Mouse (Mus musculus): ENCODE results near the gene Tesc. TPM values are rescaled to one million over a fixed set of nuclear protein-coding genes. Genes with fewer than 3 reads are reported as not detected.

The Tesc gene
- polyA plus RNA-seq, 1 experiment from 2014 or later = 0.52 TPM

DNA sequence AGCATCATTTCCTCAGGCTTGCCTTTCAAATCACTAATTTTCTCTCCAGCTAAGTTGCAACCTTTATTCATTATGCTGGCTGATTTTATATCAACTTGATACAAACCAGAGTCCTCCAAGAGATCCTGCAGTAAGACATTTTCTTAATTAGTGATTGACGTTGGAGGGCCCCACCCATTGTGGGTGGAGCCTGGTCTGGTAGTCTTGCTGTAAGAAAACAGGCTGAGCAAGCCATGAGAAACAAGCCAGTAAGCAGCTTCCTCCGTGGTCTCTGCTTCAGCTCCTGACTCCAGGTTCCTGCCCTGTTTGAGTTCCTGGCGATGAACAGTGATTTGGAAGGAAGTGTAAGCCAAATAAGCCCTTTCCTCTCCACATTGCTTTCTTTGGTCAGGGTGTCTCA lies 8.2 kb downstream of the Tesc start:
- DNase-seq (ENCODE audit: extremely low spot score, low spot score) = no peak
- H3K27me3 ChIP-seq (ENCODE audit: poor library complexity, severe bottlenecking) = peaks cover 32% of the 10 kb centered on the region
- H3K36me3 ChIP-seq (replicated peaks) = no peaks in the 10 kb centered on the region
- H3K9me3 ChIP-seq = no peaks in the 10 kb centered on the region; the same call in 1 of the 2 replicates
- WGBS = 70% methylated on average over 3 of the region's 3 CpGs
- H3K4me1 ChIP-seq = peaks cover 34% of the 10 kb centered on the region
- no peak overlapping the region for H3K27ac ChIP-seq
- no peak overlapping the region for H3K4me3 ChIP-seq

DNA sequence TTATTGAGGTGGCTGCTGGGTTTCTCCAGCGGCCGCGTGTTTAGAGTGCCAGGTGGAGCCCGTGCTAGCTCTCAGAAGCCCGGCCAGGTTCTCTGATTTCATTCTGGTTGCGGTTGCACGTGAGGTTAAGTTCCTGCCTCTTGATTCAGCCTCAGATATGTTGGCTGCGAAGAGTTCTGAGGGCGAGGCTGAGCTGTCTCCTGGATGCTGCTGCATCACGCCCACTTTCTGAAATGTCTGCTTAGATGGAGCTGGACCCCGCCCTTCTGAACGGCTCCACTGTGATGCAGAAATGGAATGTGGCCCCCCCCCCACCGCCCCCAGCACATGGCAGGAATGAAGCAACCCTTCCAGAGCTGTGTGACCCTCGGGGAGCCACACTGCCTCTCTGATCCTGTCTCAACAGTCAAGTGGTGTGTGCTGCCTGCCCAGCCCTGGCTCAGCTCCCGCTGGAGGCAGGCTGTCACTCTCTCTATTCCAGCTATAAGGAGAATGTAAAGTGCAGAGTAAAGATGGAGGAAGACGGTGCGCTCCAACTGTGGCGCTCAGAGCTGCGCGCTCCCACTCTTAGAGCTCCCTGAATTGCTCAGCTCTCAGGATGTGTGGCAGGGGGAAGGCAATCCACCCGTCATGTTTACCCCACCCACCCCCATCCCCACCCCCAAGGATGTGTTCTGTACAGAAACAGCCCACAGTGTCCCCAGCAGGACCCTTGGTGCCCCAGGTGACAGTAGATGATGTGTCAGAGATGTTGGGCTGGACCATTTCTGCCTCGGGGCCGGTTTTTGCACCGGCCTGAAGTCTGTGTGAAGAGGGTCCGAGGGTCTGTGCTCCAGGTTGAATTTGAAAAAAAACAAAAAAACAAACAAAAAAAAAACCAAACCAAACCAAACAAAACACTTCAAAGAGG lies 9.6 kb downstream of the Tesc start:
- WGBS = 42% methylated on average over 25 of the region's 25 CpGs

DNA sequence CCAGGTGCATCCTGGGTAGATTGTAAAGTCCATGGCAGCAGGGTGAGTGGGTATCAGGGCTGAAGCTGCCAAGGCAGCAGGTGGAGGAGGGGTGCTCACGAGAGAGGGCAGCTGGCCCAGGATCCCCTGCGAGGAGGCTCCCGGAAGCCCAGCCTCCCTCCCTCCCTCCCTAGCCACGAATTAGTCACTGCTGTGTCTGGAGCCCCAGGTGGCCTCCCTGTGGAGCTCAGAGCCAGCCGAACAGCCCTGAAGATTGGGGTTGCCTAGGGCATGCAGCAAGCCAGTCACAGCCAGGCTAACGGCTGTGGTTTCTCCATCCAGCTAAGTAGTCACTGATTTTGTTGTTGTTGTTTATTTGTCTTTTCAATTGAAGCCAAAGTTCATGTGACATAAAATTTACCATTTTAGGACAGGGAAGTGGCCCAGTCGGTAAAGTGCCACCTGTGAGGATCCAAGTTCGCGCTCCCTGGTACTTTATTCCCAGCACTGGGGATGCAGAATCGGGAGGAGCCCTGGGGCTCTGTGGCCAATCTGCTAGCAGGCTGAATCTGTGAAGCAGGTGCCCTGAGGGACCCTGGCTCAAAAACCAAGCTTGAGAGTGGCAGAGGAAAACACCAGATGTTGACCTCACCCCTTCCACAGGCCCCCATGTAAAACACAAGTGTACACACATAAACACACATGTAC lies 10.4 kb downstream of the Tesc start:
- Histone ChIP-seq H3K9me3 (no peaks in the 10 kb centered on the region; the same call in 1 of the 2 replicates), H3K4me1 (peaks cover 24% of the 10 kb centered on the region), H3K4me3 (peak overlapping the region; percentile 31; the same call in 1 of the 2 replicates), H3K36me3 (replicated peaks) (no peaks in the 10 kb centered on the region), H3K27ac (peak overlapping the region; percentile 67), H3K27me3 (ENCODE audit: poor library complexity, severe bottlenecking) (peaks cover 20% of the 10 kb centered on the region)
- 9% methylated on average over 10 of the region's 10 CpGs for whole genome bisulfite sequencing
- no peak for DNase-seq (ENCODE audit: extremely low spot score, low spot score)

More for the DNA sequence above, 9.6 kb downstream of the Tesc start:
- peaks cover 24% of the 10 kb centered on the region for H3K4me1 ChIP-seq
- no peak for DNase-seq (ENCODE audit: extremely low spot score, low spot score)
- H3K36me3 ChIP-seq (replicated peaks) = no peaks in the 10 kb centered on the region
- peak overlapping the region; percentile 31 for H3K4me3 ChIP-seq
- peaks cover 20% of the 10 kb centered on the region for H3K27me3 ChIP-seq (ENCODE audit: poor library complexity, severe bottlenecking)
- H3K9me3 ChIP-seq = no peaks in the 10 kb centered on the region; the same call in 1 of the 2 replicates
- peak overlapping the region; percentile 67 for H3K27ac ChIP-seq

DNA sequence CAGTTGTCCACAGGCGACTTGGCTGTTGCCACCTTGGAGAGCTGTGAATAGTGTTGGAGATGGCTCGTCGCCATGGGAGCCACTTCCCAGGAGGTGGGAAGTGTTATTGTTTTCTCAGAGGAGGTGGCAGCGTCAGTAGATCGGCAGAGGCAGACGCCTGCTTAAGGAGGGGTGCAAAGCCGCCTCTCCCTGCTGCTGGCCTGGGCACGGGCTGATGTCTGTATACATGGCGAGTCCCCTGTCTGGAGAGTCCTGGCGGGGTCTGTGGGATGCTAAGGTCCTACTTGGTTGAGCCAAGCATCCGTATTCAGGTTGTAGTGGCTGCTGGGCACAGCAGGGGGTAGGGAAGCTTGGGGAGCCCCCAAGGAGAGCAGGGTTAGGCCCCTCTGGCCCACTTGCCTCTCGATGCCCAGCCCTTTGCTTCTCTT lies 11.7 kb downstream of the Tesc start:
- no peaks in the 10 kb centered on the region for H3K36me3 ChIP-seq (replicated peaks)
- H3K9me3 ChIP-seq = no peaks in the 10 kb centered on the region; the same call in 1 of the 2 replicates
- peaks cover 24% of the 10 kb centered on the region for H3K4me1 ChIP-seq
- peaks cover 20% of the 10 kb centered on the region for H3K27me3 ChIP-seq (ENCODE audit: poor library complexity, severe bottlenecking)
- peak overlapping the region; percentile 40; the same call in 1 of the 2 replicates for H3K27ac ChIP-seq
- 31% methylated on average over 12 of the region's 12 CpGs for WGBS
- no peak for DNase-seq (ENCODE audit: extremely low spot score, low spot score)
- H3K4me3 ChIP-seq = no peak overlapping the region

DNA sequence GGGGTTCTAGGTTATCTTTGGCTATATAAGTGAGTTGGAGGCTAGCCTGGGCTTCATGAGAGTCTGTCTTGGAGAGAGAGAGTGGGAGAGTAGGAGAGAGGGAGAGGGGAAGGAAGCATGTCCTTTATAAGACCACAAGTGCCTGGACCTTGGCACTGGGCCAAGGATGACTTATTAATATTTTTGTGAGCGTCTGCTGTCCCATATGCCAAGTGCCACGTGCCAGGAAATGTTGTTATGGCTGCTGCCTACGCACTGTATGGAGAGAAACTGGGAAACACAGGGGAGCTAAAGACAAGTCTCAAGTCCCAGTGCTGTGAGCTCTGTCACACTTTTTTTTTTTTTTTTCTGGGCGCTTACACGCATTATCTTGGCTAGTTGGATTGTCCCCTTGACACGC lies 15.1 kb downstream of the Tesc start:
- peaks cover 10% of the 10 kb centered on the region; the same call in 1 of the 2 replicates for H3K27me3 ChIP-seq (ENCODE audit: poor library complexity, severe bottlenecking)
- DNase-seq (ENCODE audit: extremely low spot score, low spot score) = no peak
- no peak overlapping the region for H3K27ac ChIP-seq
- H3K36me3 ChIP-seq (replicated peaks) = no peaks in the 10 kb centered on the region
- no peak overlapping the region for H3K4me3 ChIP-seq
- peaks cover 15% of the 10 kb centered on the region for H3K4me1 ChIP-seq
- 92% methylated on average over 6 of the region's 6 CpGs for WGBS
- H3K9me3 ChIP-seq = no peaks in the 10 kb centered on the region; the same call in 1 of the 2 replicates

DNA sequence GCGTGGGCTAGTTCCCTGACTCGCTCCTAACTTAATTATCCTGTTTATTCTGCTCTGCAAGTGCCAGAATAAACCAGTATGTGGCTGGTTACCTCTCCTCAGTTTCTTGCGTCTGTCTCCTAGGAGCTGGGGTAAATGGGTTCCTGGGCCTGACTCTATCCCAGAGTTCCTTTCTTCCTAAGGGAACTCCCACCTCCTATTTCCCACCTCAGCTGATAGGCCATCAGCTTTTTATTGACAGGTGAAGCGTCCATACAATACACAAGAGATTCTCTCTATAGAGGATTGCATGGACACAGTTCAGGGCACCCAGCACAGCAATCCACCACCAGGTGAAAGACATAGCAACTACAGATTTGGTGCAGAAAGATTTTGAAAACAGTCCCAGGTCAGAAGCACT lies 16.2 kb downstream of the Tesc start:
- H3K9me3 ChIP-seq = no peaks in the 10 kb centered on the region; the same call in 1 of the 2 replicates
- peaks cover 8% of the 10 kb centered on the region for H3K4me1 ChIP-seq
- H3K4me3 ChIP-seq = no peak overlapping the region
- WGBS = 87% methylated on average over 4 of the region's 4 CpGs
- H3K27me3 ChIP-seq (ENCODE audit: poor library complexity, severe bottlenecking) = peaks cover 9% of the 10 kb centered on the region; the same call in 1 of the 2 replicates
- DNase-seq (ENCODE audit: extremely low spot score, low spot score) = no peak
- H3K36me3 ChIP-seq (replicated peaks) = no peaks in the 10 kb centered on the region
- H3K27ac ChIP-seq = no peak overlapping the region

DNA sequence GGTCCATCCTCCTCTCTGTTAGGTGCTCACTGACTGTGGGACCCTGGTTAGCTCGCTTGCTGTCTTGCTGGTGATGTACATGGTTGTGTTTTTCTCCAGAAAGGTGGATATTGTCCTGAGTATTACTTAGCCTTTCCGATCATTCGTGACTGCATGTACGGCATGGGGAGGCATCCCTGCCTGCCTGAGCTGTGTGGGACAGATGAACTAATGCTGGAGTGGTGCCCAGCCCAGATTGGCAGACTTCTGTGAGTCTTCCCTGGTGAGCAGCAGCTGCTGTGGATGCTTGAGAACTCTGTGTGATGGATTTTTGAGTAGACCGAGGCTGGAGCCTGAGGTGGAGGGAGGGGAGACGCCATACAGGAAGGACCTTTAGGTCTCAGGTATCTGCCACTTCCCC lies 17.4 kb downstream of the Tesc start:
- H3K9me3 ChIP-seq = no peaks in the 10 kb centered on the region; the same call in 1 of the 2 replicates
- WGBS = 87% methylated on average over 6 of the region's 6 CpGs
- H3K4me1 ChIP-seq = no peaks in the 10 kb centered on the region
- H3K27ac ChIP-seq = no peak overlapping the region
- no peaks in the 10 kb centered on the region for H3K27me3 ChIP-seq (ENCODE audit: poor library complexity, severe bottlenecking)
- H3K36me3 ChIP-seq (replicated peaks) = no peaks in the 10 kb centered on the region
- no peak for DNase-seq (ENCODE audit: extremely low spot score, low spot score)
- no peak overlapping the region for H3K4me3 ChIP-seq

DNA sequence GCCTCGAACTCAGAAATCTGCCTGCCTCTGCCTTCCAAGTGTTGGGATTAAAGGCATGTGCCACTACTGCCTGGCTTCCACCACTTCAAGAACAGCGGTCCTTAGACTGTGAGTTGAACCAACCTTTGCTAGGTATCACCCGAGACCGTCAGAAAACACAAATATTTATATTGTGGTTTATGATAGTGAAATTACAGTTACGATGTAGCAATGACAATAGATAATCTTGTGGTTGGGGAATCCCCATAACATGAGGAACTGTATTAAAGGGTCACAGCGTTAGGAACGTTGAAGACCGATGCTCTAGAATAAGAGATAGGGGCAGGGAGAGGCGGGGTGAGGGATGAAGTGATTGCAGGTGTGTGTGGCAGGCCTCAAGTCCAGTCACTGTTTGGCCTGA lies 17.8 kb downstream of the Tesc start:
- no peak for DNase-seq (ENCODE audit: extremely low spot score, low spot score)
- H3K4me3 ChIP-seq = no peak overlapping the region
- 94% methylated on average over 9 of the region's 9 CpGs for WGBS
- H3K27ac ChIP-seq = no peak overlapping the region
- H3K36me3 ChIP-seq (replicated peaks) = no peaks in the 10 kb centered on the region
- no peaks in the 10 kb centered on the region for H3K27me3 ChIP-seq (ENCODE audit: poor library complexity, severe bottlenecking)
- no peaks in the 10 kb centered on the region for H3K4me1 ChIP-seq
- no peaks in the 10 kb centered on the region; the same call in 1 of the 2 replicates for H3K9me3 ChIP-seq

DNA sequence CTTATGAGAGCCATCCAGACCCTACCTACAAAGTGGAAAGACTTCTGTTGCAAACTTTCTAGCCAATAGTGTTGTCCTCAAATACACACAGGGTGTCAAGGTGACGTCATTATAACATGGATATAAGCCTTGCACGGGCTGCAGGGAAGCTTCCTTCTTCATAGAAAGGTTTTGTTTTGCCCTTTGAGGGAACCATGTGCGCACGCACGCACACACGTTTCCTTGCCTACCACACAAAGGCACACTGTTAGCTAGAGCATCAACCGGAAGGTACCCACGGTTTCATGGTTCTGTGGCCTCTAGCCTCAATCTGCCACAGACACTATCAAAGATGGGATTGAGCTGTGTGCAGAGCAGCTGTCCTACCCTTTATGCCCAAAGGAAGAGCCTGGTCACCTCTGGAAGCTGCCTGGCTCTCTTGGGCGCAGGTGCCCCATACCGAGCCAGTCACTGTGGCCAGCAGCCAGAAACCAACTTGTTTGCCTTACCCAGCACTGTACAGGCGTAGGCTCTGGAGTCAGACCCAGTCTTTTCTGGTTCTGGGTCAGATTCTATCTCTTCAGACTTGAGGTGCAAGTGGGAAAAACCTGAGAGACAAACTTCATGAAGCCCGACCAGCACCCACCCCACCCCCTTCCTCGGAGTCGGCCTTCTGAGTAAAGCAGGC lies 19.7 kb downstream of the Tesc start:
- WGBS = 91% methylated on average over 14 of the region's 14 CpGs
- H3K36me3 ChIP-seq (replicated peaks) = no peaks in the 10 kb centered on the region
- H3K9me3 ChIP-seq = no peaks in the 10 kb centered on the region; the same call in 1 of the 2 replicates
- DNase-seq (ENCODE audit: extremely low spot score, low spot score) = no peak
- no peak overlapping the region for H3K27ac ChIP-seq
- no peaks in the 10 kb centered on the region for H3K27me3 ChIP-seq (ENCODE audit: poor library complexity, severe bottlenecking)
- no peak overlapping the region for H3K4me3 ChIP-seq
- H3K4me1 ChIP-seq = no peaks in the 10 kb centered on the region

DNA sequence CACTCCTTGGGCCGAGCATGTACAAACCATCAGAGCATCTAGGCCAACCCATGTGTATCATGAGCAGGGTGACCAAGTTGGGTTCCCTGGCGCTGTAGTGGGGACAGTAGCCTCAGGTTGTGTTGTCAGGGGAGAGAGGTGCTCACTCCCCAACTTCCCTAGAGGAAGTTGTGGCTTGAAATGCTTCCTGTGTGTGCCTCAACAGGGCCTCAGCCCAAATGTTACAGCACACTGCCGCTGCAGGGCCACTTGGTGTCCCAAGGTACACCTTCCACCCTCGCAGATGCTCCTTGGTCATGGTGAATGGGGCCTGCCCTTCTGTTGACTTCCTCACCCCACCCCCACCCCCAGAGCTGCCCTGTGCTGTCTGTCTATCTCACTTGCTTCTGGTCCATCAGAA lies 20.9 kb downstream of the Tesc start:
- Histone ChIP-seq H3K27me3 (ENCODE audit: poor library complexity, severe bottlenecking) (no peaks in the 10 kb centered on the region), H3K36me3 (replicated peaks) (no peaks in the 10 kb centered on the region), H3K9me3 (no peaks in the 10 kb centered on the region; the same call in 1 of the 2 replicates), H3K4me1 (no peaks in the 10 kb centered on the region), H3K4me3 (no peak overlapping the region), H3K27ac (no peak overlapping the region)
- 83% methylated on average over 4 of the region's 4 CpGs for WGBS
- DNase-seq (ENCODE audit: extremely low spot score, low spot score) = no peak

DNA sequence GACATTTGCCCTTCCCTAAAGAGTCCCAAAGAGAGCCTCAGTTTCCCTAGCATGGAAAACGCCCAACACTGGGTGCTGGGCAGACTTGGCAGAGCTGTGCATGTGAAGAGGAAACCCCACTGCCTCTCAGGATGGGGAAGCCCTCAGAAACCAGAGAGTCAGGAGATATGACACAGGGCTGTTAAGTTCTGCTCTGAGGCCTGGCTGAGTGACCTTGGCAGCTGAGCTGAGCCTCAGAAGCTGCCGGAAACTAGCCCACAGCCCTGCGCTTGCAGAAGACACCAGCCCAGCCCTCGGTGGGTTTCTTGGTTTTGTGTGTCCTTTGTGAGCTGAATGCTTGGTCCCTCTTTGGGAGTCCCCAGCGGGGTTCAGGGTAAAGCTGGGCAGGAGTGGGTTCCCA lies 21.4 kb downstream of the Tesc start:
- 84% methylated on average over 5 of the region's 5 CpGs for WGBS

DNA sequence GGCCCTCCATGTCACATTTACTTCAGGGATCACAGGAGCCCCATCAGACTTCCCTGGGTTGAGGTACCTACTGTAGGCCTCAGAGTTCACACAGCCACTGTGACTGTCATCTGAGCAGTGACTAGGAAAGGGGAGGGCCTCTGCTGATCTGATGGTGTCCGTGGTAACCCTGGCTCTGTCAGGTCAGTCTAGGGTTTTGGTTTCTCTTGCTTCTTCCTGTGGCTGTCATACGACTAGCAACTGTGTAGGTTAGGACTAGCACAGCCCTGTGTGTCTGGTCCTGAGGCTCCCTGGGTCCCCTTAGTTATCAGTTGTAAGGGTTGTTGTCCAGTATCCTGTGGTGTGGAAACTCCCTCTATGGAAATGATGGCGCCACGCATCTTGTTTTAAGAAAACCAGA lies 23.2 kb downstream of the Tesc start:
- Histone ChIP-seq H3K4me3 (no peak overlapping the region), H3K27me3 (ENCODE audit: poor library complexity, severe bottlenecking) (no peaks in the 10 kb centered on the region), H3K4me1 (no peaks in the 10 kb centered on the region), H3K9me3 (no peaks in the 10 kb centered on the region; the same call in 1 of the 2 replicates), H3K36me3 (replicated peaks) (no peaks in the 10 kb centered on the region), H3K27ac (no peak overlapping the region)
- 80% methylated on average over 4 of the region's 4 CpGs for WGBS
- DNase-seq (ENCODE audit: extremely low spot score, low spot score) = no peak

More for the DNA sequence above, 21.4 kb downstream of the Tesc start:
- H3K36me3 ChIP-seq (replicated peaks) = no peaks in the 10 kb centered on the region
- no peaks in the 10 kb centered on the region for H3K27me3 ChIP-seq (ENCODE audit: poor library complexity, severe bottlenecking)
- H3K4me1 ChIP-seq = no peaks in the 10 kb centered on the region
- no peak for DNase-seq (ENCODE audit: extremely low spot score, low spot score)
- no peak overlapping the region for H3K4me3 ChIP-seq
- H3K27ac ChIP-seq = no peak overlapping the region
- no peaks in the 10 kb centered on the region; the same call in 1 of the 2 replicates for H3K9me3 ChIP-seq

Data from forebrain, embryonic 10.5 days (tissue).